Mouse (Mus musculus) heart, adult 2 months (tissue): ENCODE measurements around the gene Sertad3. TPM values are rescaled to one million over a fixed set of nuclear protein-coding genes. Genes with fewer than 3 reads are reported as not detected.

ENCODE experiments used
- DNase-seq, 2 experiments: peaks; one replicate each; pipeline ENCODE4 v3.0.0; 2021
- H3K27ac ChIP-seq: fragments of 200-600 bp; 2 replicates; pipeline ENCODE4 v1.8.1; 2022
- H3K27me3 ChIP-seq: fragments of 200-500 bp; 2 replicates; pipeline ENCODE4 v1.6.1; 2012; ENCODE audit warnings: mild to moderate bottlenecking, low read length, inconsistent platforms, mixed read lengths; ENCODE audit not compliant: control insufficient read depth, insufficient read depth
- H3K36me3 ChIP-seq: fragments of 200-500 bp; 2 replicates; pipeline ENCODE4 v1.6.1; 2012; ENCODE audit warnings: low read length, inconsistent platforms; ENCODE audit not compliant: control insufficient read depth, insufficient read depth
- H3K4me1 ChIP-seq: fragments of 200-500 bp; 2 replicates; pipeline ENCODE4 v1.6.1; 2011; ENCODE audit warnings: low read length; ENCODE audit not compliant: control insufficient read depth, insufficient read depth
- H3K4me3 ChIP-seq: fragments of 200-600 bp; 2 replicates; pipeline ENCODE4 v1.8.1; 2022
- H3K79me2 ChIP-seq: fragments of 200-500 bp; replicated peaks from 2 replicates; pipeline ENCODE4 v1.6.1; 2012; ENCODE audit warnings: mild to moderate bottlenecking, inconsistent platforms, low read length, moderate library complexity, mixed read lengths; ENCODE audit not compliant: control insufficient read depth, insufficient read depth
- H3K9ac ChIP-seq: fragments of 200-500 bp; 2 replicates; pipeline ENCODE4 v1.6.1; 2012; ENCODE audit warnings: low read depth, mild to moderate bottlenecking, control low read depth, inconsistent platforms, low read length, mixed read lengths
- CTCF ChIP-seq: fragments of 200-600 bp; IDR thresholded peaks from 2 replicates; pipeline ENCODE4 v1.8.1; 2022; ENCODE audit warnings: antibody characterized with exemption, mild to moderate bottlenecking, moderate library complexity
- EP300 ChIP-seq: fragments of 200-500 bp; IDR thresholded peaks from 2 replicates; pipeline ENCODE4 v1.6.1; 2011; ENCODE audit warnings: low read depth, low read length, control low read depth; ENCODE audit not compliant: insufficient read depth
- POLR2A ChIP-seq: fragments of 200-500 bp; IDR thresholded peaks from 2 replicates; pipeline ENCODE4 v1.6.1; 2011; ENCODE audit warnings: mild to moderate bottlenecking, low read depth, low read length, control low read depth; ENCODE audit not compliant: insufficient read depth
- WGBS: fragments of 180-500 bp; shearing (Covaris S2); methylation state at CpG from one replicate; pipeline ENCODE4 v1.1.7; 2018; 5-methylcytosine and 5-hydroxymethylcytosine counted together
- intact Hi-C: fragments of 180-260 bp; cut with DNase I; formaldehyde crosslinking; loops from one replicate; pipeline ENCODE4 v1.15.1; 2025
- long read RNA-seq: library from polyadenylated mRNA; stranded (forward); transcript quantifications from one replicate; pipeline ENCODE4 v2.0.0, GENCODE M21; 2021
- polyA plus RNA-seq: library from polyadenylated mRNA; depleted of rRNA; stranded (reverse); fragments of >200 nt; gene quantifications from 2 replicates; pipeline ENCODE4 v1.2.3, GENCODE M21; 2012; rRNA removed
- total RNA-seq, 2 experiments: library from RNA; stranded (reverse); gene quantifications; 2 replicates each; pipeline ENCODE4 v1.2.3; 2021

The Sertad3 gene
- 1 to 10 TPM; 3.5 to 6.2 TPM for total RNA-seq
- 6.9 TPM in 2 replicates for polyA plus RNA-seq
- long read RNA-seq, partial matches to known transcripts: 1 of 2 reads
- long read RNA-seq, other reads (novel, unspliced or antisense): 0 of 2 reads

DNA sequence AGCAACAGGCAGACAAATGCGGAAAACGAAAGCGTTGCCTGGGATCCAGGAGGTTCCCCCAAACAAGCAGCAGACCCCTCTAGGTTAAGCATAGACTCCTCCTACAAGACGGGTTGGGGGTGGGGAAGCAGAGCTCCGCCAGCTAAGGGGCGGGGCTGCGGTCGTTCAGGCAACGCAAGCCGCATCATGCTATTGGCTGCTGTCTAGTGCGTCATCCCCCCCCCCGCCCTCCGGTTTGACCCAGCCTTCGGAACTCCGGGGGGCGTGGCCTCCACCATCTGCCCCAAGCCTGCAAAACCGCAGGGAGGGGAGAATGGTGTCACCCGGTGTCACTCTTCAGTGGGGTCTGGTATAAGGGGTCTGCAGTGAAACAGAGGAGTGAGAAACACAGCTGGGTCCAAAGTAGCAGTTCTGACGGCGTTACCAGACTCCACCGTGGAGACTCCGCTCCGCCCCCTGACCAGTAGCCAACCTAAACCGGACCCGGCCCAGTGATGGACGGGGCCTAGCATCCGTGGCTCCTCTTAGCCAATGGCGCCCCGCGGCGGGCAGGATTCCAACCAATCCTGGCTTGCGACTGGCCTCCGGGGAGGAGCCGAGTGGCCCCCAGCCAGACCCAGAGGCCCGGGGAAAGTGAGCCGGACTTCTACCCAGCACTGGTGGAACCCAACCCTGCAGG is at the start of gene Sertad3:
TSS of gene Sertad3 (plus strand) at position 613 of the 679 bp plus-strand sequence.
- intact Hi-C loops: loop anchor here (5.0 to 10.0 kb wide), 2 partner anchors 136 to 308 kb away; partner anchors contain the start of genes Egln2 and Ltbp4
- WGBS: under 1% methylated on average over 36 of the region's 36 CpGs
- peaks cover 4% of the 10 kb centered on the region for H3K4me1 ChIP-seq
- peaks cover 2% of the 10 kb centered on the region; the same call in 1 of the 2 replicates for H3K36me3 ChIP-seq
- H3K4me3 ChIP-seq: peak within 1 kb of the TSS; percentile 90
- H3K9ac ChIP-seq: peak within 1 kb of the TSS; percentile 81
- peak; percentile 99 for DNase-seq
- H3K79me2 ChIP-seq: no peaks in the 10 kb centered on the region
- H3K27ac ChIP-seq: peak within 1 kb of the TSS; percentile 89
- TF ChIP-seq POLR2A: peak; percentile 90
- TF ChIP-seq CTCF: no peak
- TF ChIP-seq EP300: no peak
- H3K27me3 ChIP-seq: no peaks in the 10 kb centered on the region

DNA sequence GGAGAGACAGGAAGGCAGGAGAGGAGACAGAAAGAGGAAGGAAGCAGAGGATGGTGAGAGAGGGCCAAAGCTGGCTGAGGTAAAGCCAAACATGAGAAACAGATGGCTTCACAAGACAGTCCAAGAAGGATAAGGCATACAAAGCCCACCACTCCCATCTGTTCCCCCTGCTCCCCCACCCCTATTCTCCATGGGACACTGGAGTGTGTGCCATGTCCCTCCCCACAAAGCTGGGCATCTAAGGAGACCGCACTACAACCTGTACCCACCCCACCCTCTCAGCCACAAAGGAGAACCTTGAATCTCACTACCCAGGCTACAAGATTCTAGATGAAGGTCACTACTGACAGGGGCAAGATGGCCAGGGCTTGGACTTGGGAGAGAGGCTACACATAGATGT is 46.2 kb upstream of the Sertad3 start:
- no peak for DNase-seq
- H3K27ac ChIP-seq: no peak overlapping the region
- no peaks in the 10 kb centered on the region for H3K79me2 ChIP-seq
- H3K27me3 ChIP-seq: no peaks in the 10 kb centered on the region
- intact Hi-C loops: no loop called here
- WGBS: 93% methylated on average over 1 of the region's 1 CpGs
- H3K36me3 ChIP-seq: no peaks in the 10 kb centered on the region
- H3K4me1 ChIP-seq: no peaks in the 10 kb centered on the region
- H3K9ac ChIP-seq: no peak overlapping the region
- TF ChIP-seq CTCF: no peak
- TF ChIP-seq POLR2A: no peak
- no peak for TF ChIP-seq EP300
- H3K4me3 ChIP-seq: no peak overlapping the region

DNA sequence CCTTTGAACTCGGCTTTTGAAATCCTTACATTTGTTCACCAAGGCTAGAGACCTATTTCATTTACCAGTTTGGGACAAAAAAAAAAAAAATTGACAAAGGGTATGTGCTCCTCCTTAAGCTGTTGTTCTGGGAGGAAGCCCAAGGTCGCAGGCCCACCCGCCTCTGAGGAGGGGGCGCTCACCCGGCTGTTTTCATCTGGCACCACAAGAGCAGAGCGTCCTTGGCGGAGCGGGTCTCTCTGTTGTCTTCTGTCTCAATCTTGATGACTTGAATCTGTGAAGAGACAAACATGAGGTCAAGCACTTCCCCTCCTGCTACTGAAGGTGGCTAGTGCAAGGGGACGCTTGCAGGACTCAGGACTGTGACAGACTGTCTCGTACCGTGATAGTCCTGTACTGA is 45.6 kb upstream of the Sertad3 start:
- WGBS: 71% methylated on average over 11 of the region's 11 CpGs
- no peak overlapping the region for H3K27ac ChIP-seq
- no peak for TF ChIP-seq POLR2A
- TF ChIP-seq EP300: no peak
- TF ChIP-seq CTCF: no peak
- no peaks in the 10 kb centered on the region for H3K4me1 ChIP-seq
- H3K27me3 ChIP-seq: no peaks in the 10 kb centered on the region
- H3K9ac ChIP-seq: no peak overlapping the region
- no peak overlapping the region for H3K4me3 ChIP-seq
- intact Hi-C loops: no loop called here
- DNase-seq: no peak
- H3K36me3 ChIP-seq: no peaks in the 10 kb centered on the region
- no peaks in the 10 kb centered on the region for H3K79me2 ChIP-seq

DNA sequence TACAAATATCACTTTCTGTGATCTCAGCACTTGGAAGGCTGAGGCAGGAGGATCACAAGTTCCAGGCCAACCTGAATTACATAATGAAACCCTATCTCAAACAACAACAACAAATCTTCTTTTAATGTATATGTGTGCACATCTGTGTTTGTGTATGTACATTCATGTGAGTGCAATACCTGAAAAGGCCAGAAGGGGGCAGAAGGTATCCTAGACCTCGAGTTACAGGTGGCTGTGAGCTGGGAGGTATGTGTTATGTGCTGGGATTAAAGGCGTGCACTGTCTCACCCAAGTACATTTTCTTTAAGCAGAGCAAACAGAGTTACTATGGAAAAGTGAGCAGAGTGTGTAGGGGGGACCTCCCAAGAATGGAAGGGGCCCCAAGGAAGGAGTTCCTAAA is 44.4 kb upstream of the Sertad3 start:
- intact Hi-C loops: no loop called here

DNA sequence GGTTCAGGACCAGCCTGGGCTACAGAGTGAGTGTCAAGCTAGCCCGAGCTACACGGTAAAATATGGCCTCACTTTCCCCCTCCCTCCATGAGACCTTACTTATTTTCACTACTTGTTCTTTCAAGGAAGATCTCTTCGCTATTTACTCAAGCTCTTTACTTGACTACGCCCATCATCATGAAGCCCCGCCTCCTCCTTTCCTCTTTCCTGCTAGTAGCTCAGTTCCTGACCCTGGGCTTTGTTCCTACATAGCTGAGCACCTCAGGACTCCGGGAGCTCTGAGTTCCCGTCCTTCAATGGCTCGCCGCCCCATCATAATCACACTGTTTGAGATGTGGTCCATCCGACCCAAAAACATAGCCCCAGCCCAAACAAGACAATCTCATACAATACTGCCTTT is 40.2 kb upstream of the Sertad3 start:
- Histone ChIP-seq H3K4me1 (no peaks in the 10 kb centered on the region), H3K79me2 (no peaks in the 10 kb centered on the region), H3K9ac (no peak overlapping the region), H3K27me3 (peaks cover 2% of the 10 kb centered on the region; the same call in 1 of the 2 replicates), H3K4me3 (no peak overlapping the region), H3K27ac (no peak overlapping the region), H3K36me3 (no peaks in the 10 kb centered on the region)
- TF ChIP-seq EP300 (no peak), POLR2A (no peak), CTCF (no peak)
- DNase-seq: no peak
- WGBS: 29% methylated on average over 10 of the region's 10 CpGs
- intact Hi-C loops: no loop called here

More for the DNA sequence above, 44.4 kb upstream of the Sertad3 start:
- no peaks in the 10 kb centered on the region for H3K36me3 ChIP-seq
- no peaks in the 10 kb centered on the region for H3K27me3 ChIP-seq
- no peak overlapping the region for H3K9ac ChIP-seq
- H3K4me3 ChIP-seq: no peak overlapping the region
- TF ChIP-seq EP300 (no peak), CTCF (peak; percentile 34)
- 61% methylated on average over 2 of the region's 2 CpGs for WGBS
- no peak for DNase-seq
- H3K79me2 ChIP-seq: no peaks in the 10 kb centered on the region
- no peak overlapping the region for H3K27ac ChIP-seq
- H3K4me1 ChIP-seq: no peaks in the 10 kb centered on the region

DNA sequence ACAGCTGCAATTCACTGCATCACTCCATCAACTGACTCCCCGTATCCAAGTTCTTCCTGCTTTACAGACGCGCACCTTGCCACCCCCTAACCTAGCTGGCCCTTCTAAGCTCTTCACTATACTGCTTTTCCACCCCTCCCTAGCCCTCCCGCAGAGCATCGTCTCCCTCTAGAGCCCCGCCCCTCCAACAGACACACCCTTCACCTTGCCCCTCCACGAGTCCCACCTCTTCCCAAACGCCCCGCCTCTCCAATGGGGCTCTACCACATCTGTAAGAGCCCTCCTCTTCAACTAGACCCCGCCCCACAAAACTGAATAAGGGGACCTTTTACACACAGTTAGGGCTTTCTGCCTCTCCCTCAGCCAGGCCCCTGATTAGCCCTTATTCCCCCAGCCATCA is 39.8 kb upstream of the Sertad3 start:
- no peak overlapping the region for H3K9ac ChIP-seq
- H3K27me3 ChIP-seq: peaks cover 2% of the 10 kb centered on the region; the same call in 1 of the 2 replicates
- WGBS: 13% methylated on average over 10 of the region's 10 CpGs
- DNase-seq: no peak
- H3K79me2 ChIP-seq: no peaks in the 10 kb centered on the region
- no peak overlapping the region for H3K4me3 ChIP-seq
- no peaks in the 10 kb centered on the region for H3K4me1 ChIP-seq
- TF ChIP-seq CTCF: no peak
- no peak for TF ChIP-seq POLR2A
- TF ChIP-seq EP300: no peak
- intact Hi-C loops: no loop called here
- no peak overlapping the region for H3K27ac ChIP-seq
- no peaks in the 10 kb centered on the region for H3K36me3 ChIP-seq
